ENCODE assay signal across 9 mouse cellular contexts in the genomic region with DNA sequence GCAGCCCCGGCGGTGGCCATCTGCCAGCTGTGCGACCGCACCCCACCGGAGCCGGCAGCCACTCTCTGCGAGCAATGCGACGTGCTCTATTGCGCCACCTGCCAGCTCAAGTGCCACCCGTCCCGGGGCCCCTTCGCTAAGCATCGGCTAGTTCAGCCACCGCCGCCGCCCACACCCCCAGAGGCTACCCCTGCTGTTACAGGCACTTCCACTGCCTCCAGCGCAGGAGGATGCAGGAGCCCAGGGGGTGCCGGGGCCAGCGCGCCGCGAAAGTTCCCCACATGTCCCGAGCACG. TPM values are rescaled to one million over a fixed set of nuclear protein-coding genes. Genes with fewer than 3 reads are reported as not detected.
DNase-seq lines count a peak whose midpoint lies in the region; ATAC-seq and TF ChIP-seq lines count a peak whose summit lies in the region.
"Had no signal": no experiment of that assay in that cellular context is flagged by ENCODE, and none has a peak within 500 bp of the region (broad histone marks: within the 10 kb centered on the region; RNA-seq: fewer than 3 reads in every experiment).

No protein-coding gene starts in this region.

- H3K4me1 ChIP-seq in embryonic facial prominence, embryonic 11.5 days (ENCODE audit: control insufficient read depth, insufficient read depth, low read length) = peaks cover 7% of the 10 kb centered on the region; the same call in 1 of the 2 replicates
- peaks cover 12% of the 10 kb centered on the region for H3K4me1 ChIP-seq in lung, postnatal 0 days (ENCODE audit: insufficient read depth, low read depth, low read length)

- peaks cover 39% of the 10 kb centered on the region for H3K27me3 ChIP-seq in embryonic facial prominence, embryonic 11.5 days (ENCODE audit: control insufficient read depth, insufficient read depth, low read length)
- peaks cover 53% of the 10 kb centered on the region for H3K27me3 ChIP-seq in lung, postnatal 0 days (replicated peaks; ENCODE audit: insufficient read depth, low read length)

- no peaks in the 10 kb centered on the region for H3K36me3 ChIP-seq in embryonic facial prominence, embryonic 11.5 days (replicated peaks; ENCODE audit: control insufficient read depth, insufficient read depth, low read depth, low read length)
- H3K36me3 ChIP-seq in lung, postnatal 0 days (ENCODE audit: insufficient read depth, low read length) = no peaks in the 10 kb centered on the region

- H3K9me3 ChIP-seq in embryonic facial prominence, embryonic 11.5 days (replicated peaks; ENCODE audit: control insufficient read depth, low read length) = no peaks in the 10 kb centered on the region
- no peaks in the 10 kb centered on the region for H3K9me3 ChIP-seq in lung, postnatal 0 days (ENCODE audit: low read length)

- TF ChIP-seq CTCF in lung, postnatal 0 days (IDR thresholded peaks at IDR 0.05) = peak; percentile 50

- H3K9ac ChIP-seq in embryonic facial prominence, embryonic 11.5 days (replicated peaks; ENCODE audit: low read length) = 0 out of 2 replicates have a peak overlapping the region, but pooled peaks have one; percentile 9
- H3K9ac ChIP-seq in lung, postnatal 0 days (replicated peaks; ENCODE audit: low read depth) = no peak overlapping the region

- H3K4me3 ChIP-seq in embryonic facial prominence, embryonic 11.5 days (ENCODE audit: low read depth, low read length) = peak overlapping the region; percentile 50
- peak overlapping the region; percentile 42; the same call in 1 of the 2 replicates for H3K4me3 ChIP-seq in lung, postnatal 0 days (ENCODE audit: low read depth, low read length)
- H3K4me3 ChIP-seq: myocyte had no signal

- DNase-seq in CD4-positive helper T cell, adult 2 months (ENCODE audit: low read depth, low spot score) = peak; percentile 22
- peak; percentile 75 for DNase-seq in adrenal gland, postnatal 10 days
- DNase-seq in embryonic facial prominence, embryonic 11.5 days (ENCODE audit: low spot score) = peak; percentile 66
- DNase-seq in heart, postnatal 4 days = peak; percentile 67
- peak; percentile 78 to 86 for DNase-seq in layer of hippocampus, postnatal 14 days (ENCODE audit: low spot score in 2 of 2)
- DNase-seq in lung, postnatal 0 days (ENCODE audit: low spot score) = peak; percentile 47
- peak; percentile 67 for DNase-seq in retina, postnatal 7 days (ENCODE audit: low read depth, low spot score)
- no peak for DNase-seq in adipocyte (ENCODE audit: low spot score)

- 2% methylated on average over 25 of the region's 25 CpGs for WGBS in embryonic facial prominence, embryonic 11.5 days
- WGBS in lung, postnatal 0 days = 3% methylated on average over 25 of the region's 25 CpGs

- TF ChIP-seq EP300 in lung, postnatal 0 days (IDR thresholded peaks at IDR 0.05) = no peak

- H3K4me2 ChIP-seq in embryonic facial prominence, embryonic 11.5 days (ENCODE audit: low read depth, low read length) = peak overlapping the region; percentile 97
- H3K4me2 ChIP-seq in lung, postnatal 0 days (replicated peaks; ENCODE audit: low read depth, low read length) = peak overlapping the region; percentile 87

- ATAC-seq in embryonic facial prominence, embryonic 11.5 days (replicated peaks; ENCODE audit: insufficient number of reproducible peaks, low FRiP score, low TSS enrichment, low read depth) = no peak
- peak; percentile 22 for ATAC-seq in lung, postnatal 0 days

- no peak overlapping the region for H3K27ac ChIP-seq in embryonic facial prominence, embryonic 11.5 days (replicated peaks; ENCODE audit: low read depth, low read length)
- no peak overlapping the region for H3K27ac ChIP-seq in lung, postnatal 0 days (ENCODE audit: low read length)

RNA-seq across cellular contexts. Expression of a gene that starts 1.5 kb away (rescaled TPM):
- total RNA-seq in adrenal gland, postnatal 10 days (2021) = 1 to 10 TPM; 2.9 to 6.5 TPM
- 1.2 and 1.4 TPM in 2 replicates for polyA plus RNA-seq in embryonic facial prominence, embryonic 11.5 days (2014; fragmentation: Nextera tagmentation; extraction: Ambion mirVana)
- total RNA-seq in heart, postnatal 4 days (2021) = under 1 TPM; 0.20 to 0.33 TPM
- total RNA-seq in layer of hippocampus, postnatal 14 days (2021) = 10 to 100 TPM; 14.9 to 16.5 TPM
- polyA plus RNA-seq in lung, postnatal 0 days (2015; fragmentation: Nextera tagmentation; extraction: Ambion mirVana) = 1.5 and 1.7 TPM in 2 replicates

RNA-seq across cellular contexts. Expression of a gene that starts 42.8 kb away (rescaled TPM):
- 1 to 10 TPM; 3.7 to 3.9 TPM for total RNA-seq in adrenal gland, postnatal 10 days (2021)
- polyA plus RNA-seq in embryonic facial prominence, embryonic 11.5 days (2014; fragmentation: Nextera tagmentation; extraction: Ambion mirVana) = 6.0 and 6.8 TPM in 2 replicates
- total RNA-seq in heart, postnatal 4 days (2021) = 1 to 10 TPM; 1.0 to 1.7 TPM
- under 1 TPM; 0.67 to 0.97 TPM for total RNA-seq in layer of hippocampus, postnatal 14 days (2021)
- polyA plus RNA-seq in lung, postnatal 0 days (2015; fragmentation: Nextera tagmentation; extraction: Ambion mirVana) = 3.0 and 3.9 TPM in 2 replicates
